Mouse (Mus musculus): Measurements from ENCODE around the gene Shq1. TPM values are rescaled to one million over a fixed set of nuclear protein-coding genes. Genes with fewer than 3 reads are reported as not detected.

Shq1 gene
- polyA plus RNA-seq, 1 experiment from 2014 or later: 12.5 TPM

DNA sequence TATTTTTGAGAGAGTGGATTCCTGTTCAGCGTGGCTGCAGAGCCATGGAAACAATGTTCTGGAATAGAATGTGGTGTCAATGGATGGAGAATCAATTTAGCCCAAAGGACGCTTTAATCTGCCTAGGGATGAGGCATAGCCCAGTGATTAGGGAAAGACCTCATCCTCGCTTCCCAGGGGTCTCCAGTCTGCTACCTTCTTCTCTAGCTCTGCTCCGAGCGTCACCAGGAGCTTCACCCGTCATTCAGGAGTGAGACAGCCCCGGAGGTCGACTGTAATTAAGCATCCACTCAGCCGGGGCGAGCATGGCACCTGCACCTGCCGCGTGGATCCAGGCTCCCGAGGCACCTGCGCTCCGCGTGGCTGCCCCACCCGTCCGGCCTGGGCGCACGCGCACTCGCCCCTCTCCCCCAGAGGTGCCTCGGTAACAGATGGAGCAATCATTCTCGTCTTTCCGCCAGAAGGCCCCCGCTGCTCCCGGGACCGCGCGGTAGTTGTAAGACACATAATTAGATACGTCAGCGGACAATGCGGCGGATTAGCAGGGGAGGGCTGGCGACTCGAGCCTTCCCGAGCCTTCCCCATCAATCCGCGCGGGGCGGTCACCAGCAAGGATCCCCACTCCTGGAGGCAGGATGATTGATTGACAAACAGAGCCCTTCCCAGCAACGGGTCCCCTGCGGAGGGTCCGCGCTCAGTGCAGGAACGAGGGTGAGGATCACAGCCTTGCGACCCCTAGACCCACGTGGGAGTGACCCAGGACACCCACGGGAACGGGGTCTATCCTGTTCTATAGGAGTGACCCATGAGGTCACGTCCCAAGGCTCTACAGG lies 108.0 kb downstream of the Shq1 start:
- WGBS: under 1% methylated on average over 42 of the region's 51 CpGs
- peak; percentile 48 for ATAC-seq (ENCODE audit: low read depth)
- no peaks in the 10 kb centered on the region for H3K36me3 ChIP-seq (ENCODE audit: control insufficient read depth, insufficient read depth, low read length)
- DNase-seq (ENCODE audit: low spot score): peak; percentile 78
- peak overlapping the region; percentile 61 for H3K9ac ChIP-seq (ENCODE audit: low read depth, low read length)
- H3K4me2 ChIP-seq (ENCODE audit: low read depth, low read length): peak overlapping the region; percentile 97
- peaks cover 14% of the 10 kb centered on the region for H3K4me1 ChIP-seq (ENCODE audit: control insufficient read depth, insufficient read depth, low read length)
- peak overlapping the region; percentile 64; the same call in 1 of the 2 replicates for H3K27ac ChIP-seq (replicated peaks; ENCODE audit: low read depth, low read length)
- peak overlapping the region; percentile 43 for H3K4me3 ChIP-seq (ENCODE audit: low read depth, low read length)
- H3K27me3 ChIP-seq (replicated peaks; ENCODE audit: control insufficient read depth, insufficient read depth, low read length): peaks cover 30% of the 10 kb centered on the region
- no peaks in the 10 kb centered on the region for H3K9me3 ChIP-seq (ENCODE audit: control insufficient read depth, low read length)

DNA sequence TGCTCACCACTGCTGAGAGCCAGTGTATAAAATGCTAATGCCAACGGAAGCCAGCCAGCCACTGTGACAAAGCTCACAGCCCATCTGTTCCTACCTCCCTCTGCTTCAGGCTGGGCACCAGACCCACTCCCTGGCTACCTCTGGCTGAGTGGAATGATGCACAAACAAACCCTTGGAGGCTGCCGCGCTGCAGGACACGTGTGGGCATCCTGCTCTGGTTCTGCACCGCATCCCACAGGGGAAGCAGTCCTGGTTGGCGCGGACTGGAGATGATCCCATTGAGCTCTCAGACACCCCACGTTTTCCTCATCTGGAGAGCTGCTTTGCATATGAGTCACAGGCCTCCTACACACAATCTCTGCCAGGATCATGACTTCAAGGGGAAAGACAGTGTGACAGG lies 112.9 kb downstream of the Shq1 start:
- no peak overlapping the region for H3K4me3 ChIP-seq (ENCODE audit: low read depth, low read length)
- H3K27me3 ChIP-seq (replicated peaks; ENCODE audit: control insufficient read depth, insufficient read depth, low read length): peaks cover 9% of the 10 kb centered on the region; the same call in 1 of the 2 replicates
- no peaks in the 10 kb centered on the region for H3K9me3 ChIP-seq (ENCODE audit: control insufficient read depth, low read length)
- no peak for DNase-seq (ENCODE audit: low spot score)
- H3K4me2 ChIP-seq (ENCODE audit: low read depth, low read length): no peak overlapping the region
- no peak overlapping the region for H3K27ac ChIP-seq (replicated peaks; ENCODE audit: low read depth, low read length)
- 52% methylated on average over 8 of the region's 8 CpGs for WGBS
- H3K36me3 ChIP-seq (ENCODE audit: control insufficient read depth, insufficient read depth, low read length): no peaks in the 10 kb centered on the region
- ATAC-seq (ENCODE audit: low read depth): no peak
- no peak overlapping the region for H3K9ac ChIP-seq (ENCODE audit: low read depth, low read length)
- peaks cover 7% of the 10 kb centered on the region; the same call in 1 of the 2 replicates for H3K4me1 ChIP-seq (ENCODE audit: control insufficient read depth, insufficient read depth, low read length)

GRCm38 (mm10) chr6:100542154-100542997 lies 128.6 kb downstream of the Shq1 start:
- no peaks in the 10 kb centered on the region for H3K36me3 ChIP-seq (ENCODE audit: control insufficient read depth, insufficient read depth, low read length)
- 67% methylated on average over 15 of the region's 15 CpGs for WGBS
- ATAC-seq (ENCODE audit: low read depth): 0 out of 2 replicates have a peak, but pooled peaks have one; percentile 37
- H3K4me1 ChIP-seq (ENCODE audit: control insufficient read depth, insufficient read depth, low read length): no peaks in the 10 kb centered on the region
- no peak overlapping the region for H3K4me3 ChIP-seq (ENCODE audit: low read depth, low read length)
- H3K27ac ChIP-seq (replicated peaks; ENCODE audit: low read depth, low read length): no peak overlapping the region
- no peak overlapping the region for H3K9ac ChIP-seq (ENCODE audit: low read depth, low read length)
- H3K9me3 ChIP-seq (ENCODE audit: control insufficient read depth, low read length): no peaks in the 10 kb centered on the region
- H3K27me3 ChIP-seq (replicated peaks; ENCODE audit: control insufficient read depth, insufficient read depth, low read length): no peaks in the 10 kb centered on the region
- no peak for DNase-seq (ENCODE audit: low spot score)
- H3K4me2 ChIP-seq (ENCODE audit: low read depth, low read length): no peak overlapping the region

GRCm38 (mm10) chr6:100539698-100540097 lies 131.3 kb downstream of the Shq1 start:
- no peak overlapping the region for H3K9ac ChIP-seq (ENCODE audit: low read depth, low read length)
- 43% methylated on average over 4 of the region's 4 CpGs for WGBS
- H3K27me3 ChIP-seq (replicated peaks; ENCODE audit: control insufficient read depth, insufficient read depth, low read length): no peaks in the 10 kb centered on the region
- no peak overlapping the region for H3K4me2 ChIP-seq (ENCODE audit: low read depth, low read length)
- no peak for DNase-seq (ENCODE audit: low spot score)
- no peaks in the 10 kb centered on the region for H3K4me1 ChIP-seq (ENCODE audit: control insufficient read depth, insufficient read depth, low read length)
- no peak overlapping the region for H3K27ac ChIP-seq (replicated peaks; ENCODE audit: low read depth, low read length)
- no peaks in the 10 kb centered on the region for H3K9me3 ChIP-seq (ENCODE audit: control insufficient read depth, low read length)
- no peaks in the 10 kb centered on the region for H3K36me3 ChIP-seq (ENCODE audit: control insufficient read depth, insufficient read depth, low read length)
- ATAC-seq (ENCODE audit: low read depth): no peak
- no peak overlapping the region for H3K4me3 ChIP-seq (ENCODE audit: low read depth, low read length)

GRCm38 (mm10) chr6:100538570-100538969 lies 132.4 kb downstream of the Shq1 start:
- Histone ChIP-seq H3K9me3 (ENCODE audit: control insufficient read depth, low read length) (no peaks in the 10 kb centered on the region), H3K27me3 (replicated peaks; ENCODE audit: control insufficient read depth, insufficient read depth, low read length) (no peaks in the 10 kb centered on the region), H3K36me3 (ENCODE audit: control insufficient read depth, insufficient read depth, low read length) (no peaks in the 10 kb centered on the region), H3K9ac (ENCODE audit: low read depth, low read length) (no peak overlapping the region), H3K27ac (replicated peaks; ENCODE audit: low read depth, low read length) (no peak overlapping the region), H3K4me3 (ENCODE audit: low read depth, low read length) (no peak overlapping the region), H3K4me2 (ENCODE audit: low read depth, low read length) (no peak overlapping the region), H3K4me1 (ENCODE audit: control insufficient read depth, insufficient read depth, low read length) (no peaks in the 10 kb centered on the region)
- ATAC-seq (ENCODE audit: low read depth) (no peak), DNase-seq (ENCODE audit: low spot score) (no peak)
- 40% methylated on average over 7 of the region's 7 CpGs for WGBS

DNA sequence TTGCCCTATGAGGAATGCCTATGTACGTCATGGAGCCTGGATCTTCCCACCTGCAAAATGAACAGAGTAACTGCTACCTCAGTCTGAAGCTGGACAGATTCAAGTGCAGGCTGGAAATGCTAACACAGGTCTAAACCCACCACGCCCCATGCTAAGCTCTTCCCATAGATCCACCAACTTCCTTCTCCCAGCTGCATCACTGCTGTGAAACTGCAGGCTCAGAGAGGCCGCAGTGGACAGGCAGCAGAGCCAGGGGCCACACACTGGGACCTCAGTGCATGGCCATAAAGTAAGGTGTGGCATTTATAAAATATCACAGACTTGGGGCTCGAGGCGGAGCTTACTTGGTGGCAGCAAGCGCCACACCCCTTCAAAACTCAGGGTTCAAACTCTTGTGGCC lies 133.0 kb downstream of the Shq1 start:
- H3K4me1 ChIP-seq (ENCODE audit: control insufficient read depth, insufficient read depth, low read length): no peaks in the 10 kb centered on the region; the same call in 1 of the 2 replicates
- ATAC-seq (ENCODE audit: low read depth) (no peak), DNase-seq (ENCODE audit: low spot score) (no peak)
- no peaks in the 10 kb centered on the region for H3K27me3 ChIP-seq (replicated peaks; ENCODE audit: control insufficient read depth, insufficient read depth, low read length)
- H3K27ac ChIP-seq (replicated peaks; ENCODE audit: low read depth, low read length): no peak overlapping the region
- WGBS: 77% methylated on average over 6 of the region's 6 CpGs
- H3K4me2 ChIP-seq (ENCODE audit: low read depth, low read length): no peak overlapping the region
- H3K9me3 ChIP-seq (ENCODE audit: control insufficient read depth, low read length): no peaks in the 10 kb centered on the region
- H3K4me3 ChIP-seq (ENCODE audit: low read depth, low read length): no peak overlapping the region
- H3K36me3 ChIP-seq (ENCODE audit: control insufficient read depth, insufficient read depth, low read length): no peaks in the 10 kb centered on the region
- H3K9ac ChIP-seq (ENCODE audit: low read depth, low read length): no peak overlapping the region

GRCm38 (mm10) chr6:100537042-100537441 lies 133.9 kb downstream of the Shq1 start:
- H3K27me3 ChIP-seq (replicated peaks; ENCODE audit: control insufficient read depth, insufficient read depth, low read length): no peaks in the 10 kb centered on the region
- no peak overlapping the region for H3K9ac ChIP-seq (ENCODE audit: low read depth, low read length)
- no peaks in the 10 kb centered on the region for H3K9me3 ChIP-seq (ENCODE audit: control insufficient read depth, low read length)
- no peaks in the 10 kb centered on the region for H3K36me3 ChIP-seq (ENCODE audit: control insufficient read depth, insufficient read depth, low read length)
- ATAC-seq (ENCODE audit: low read depth) (no peak), DNase-seq (ENCODE audit: low spot score) (no peak)
- no peak overlapping the region for H3K4me3 ChIP-seq (ENCODE audit: low read depth, low read length)
- no peaks in the 10 kb centered on the region; the same call in 1 of the 2 replicates for H3K4me1 ChIP-seq (ENCODE audit: control insufficient read depth, insufficient read depth, low read length)
- no peak overlapping the region for H3K27ac ChIP-seq (replicated peaks; ENCODE audit: low read depth, low read length)
- H3K4me2 ChIP-seq (ENCODE audit: low read depth, low read length): no peak overlapping the region
- 77% methylated on average over 5 of the region's 5 CpGs for WGBS

DNA sequence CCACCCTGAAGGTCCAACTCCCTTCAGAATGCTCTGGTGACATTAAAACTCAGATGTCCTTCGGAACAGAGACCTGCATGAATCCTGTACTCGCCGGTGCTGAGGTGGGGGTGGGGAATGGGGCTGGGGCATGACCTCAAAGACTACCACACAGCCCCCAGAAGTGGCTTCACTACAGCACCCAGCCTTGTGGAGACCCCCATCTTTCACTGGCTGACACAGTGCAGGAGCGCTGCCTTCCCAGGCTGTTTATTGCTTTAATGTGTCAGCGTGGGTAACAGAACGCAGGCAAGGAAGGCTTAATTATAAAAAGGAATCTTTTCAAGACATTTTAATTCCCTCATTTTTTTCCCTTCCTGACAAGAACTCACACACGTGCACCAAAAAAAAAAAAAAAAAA lies 137.6 kb downstream of the Shq1 start:
- no peak for DNase-seq (ENCODE audit: low spot score)
- no peak overlapping the region for H3K4me2 ChIP-seq (ENCODE audit: low read depth, low read length)
- 53% methylated on average over 6 of the region's 7 CpGs for WGBS
- no peaks in the 10 kb centered on the region for H3K9me3 ChIP-seq (ENCODE audit: control insufficient read depth, low read length)
- no peak overlapping the region for H3K9ac ChIP-seq (ENCODE audit: low read depth, low read length)
- peaks cover 10% of the 10 kb centered on the region; the same call in 1 of the 2 replicates for H3K4me1 ChIP-seq (ENCODE audit: control insufficient read depth, insufficient read depth, low read length)
- H3K36me3 ChIP-seq (ENCODE audit: control insufficient read depth, insufficient read depth, low read length): no peaks in the 10 kb centered on the region
- no peak overlapping the region for H3K27ac ChIP-seq (replicated peaks; ENCODE audit: low read depth, low read length)
- ATAC-seq (ENCODE audit: low read depth): no peak
- no peak overlapping the region for H3K4me3 ChIP-seq (ENCODE audit: low read depth, low read length)
- no peaks in the 10 kb centered on the region for H3K27me3 ChIP-seq (replicated peaks; ENCODE audit: control insufficient read depth, insufficient read depth, low read length)

Data from embryonic facial prominence, embryonic 14.5 days (tissue).